Mouse (Mus musculus) brain, adult 2 months (tissue): ENCODE measurements around the gene Agpat1.

Experiments used
- DNase-seq: peaks from one replicate; pipeline ENCODE4 v3.0.0; 2011; ENCODE audit warnings: low read depth, low spot score

Agpat1 gene

GRCm38 (mm10) chr17:34652546-34652945 lies 48.5 kb downstream of the Agpat1 start:
- peak; percentile 22 for DNase-seq

GRCm38 (mm10) chr17:34652985-34653384 lies 48.9 kb downstream of the Agpat1 start:
- DNase-seq, result no peak

GRCm38 (mm10) chr17:34653746-34654285 lies 49.8 kb downstream of the Agpat1 start:
- DNase-seq, result peak; percentile 74

- DNase-seq, result peak; percentile 2
Measured at GRCm38 (mm10) chr17:34654392-34654791, 50.3 kb downstream of the Agpat1 start.

- DNase-seq, result no peak
Measured at GRCm38 (mm10) chr17:34655160-34655559, 51.1 kb downstream of the Agpat1 start.

- DNase-seq, result peak; percentile 57
Measured at GRCm38 (mm10) chr17:34655581-34655991, 51.5 kb downstream of the Agpat1 start.

- no peak for DNase-seq
Measured at GRCm38 (mm10) chr17:34656666-34657065, 52.6 kb downstream of the Agpat1 start.

GRCm38 (mm10) chr17:34657271-34657670 lies 53.2 kb downstream of the Agpat1 start:
- no peak for DNase-seq

GRCm38 (mm10) chr17:34658145-34658544 lies 54.1 kb downstream of the Agpat1 start:
- DNase-seq, result no peak

- no peak for DNase-seq
Measured at GRCm38 (mm10) chr17:34658591-34658990, 54.5 kb downstream of the Agpat1 start.

GRCm38 (mm10) chr17:34659181-34659896 lies 55.3 kb downstream of the Agpat1 start:
- no peak for DNase-seq

GRCm38 (mm10) chr17:34659897-34660214 lies 55.8 kb downstream of the Agpat1 start:
- no peak for DNase-seq

GRCm38 (mm10) chr17:34660259-34660820 lies 56.3 kb downstream of the Agpat1 start:
- DNase-seq, result no peak

GRCm38 (mm10) chr17:34661121-34661591 lies 57.1 kb downstream of the Agpat1 start:
- DNase-seq, result no peak

- DNase-seq, result no peak
Measured at GRCm38 (mm10) chr17:34662468-34662867, 58.4 kb downstream of the Agpat1 start.

- no peak for DNase-seq
Measured at GRCm38 (mm10) chr17:34662978-34663377, 58.9 kb downstream of the Agpat1 start.
